Mouse (Mus musculus): ENCODE results near the gene Gprc5c. TPM values are rescaled to one million over a fixed set of nuclear protein-coding genes. Genes with fewer than 3 reads are reported as not detected.

Gprc5c gene
- polyA plus RNA-seq, 1 experiment from 2014 or later = 5.4 TPM

DNA sequence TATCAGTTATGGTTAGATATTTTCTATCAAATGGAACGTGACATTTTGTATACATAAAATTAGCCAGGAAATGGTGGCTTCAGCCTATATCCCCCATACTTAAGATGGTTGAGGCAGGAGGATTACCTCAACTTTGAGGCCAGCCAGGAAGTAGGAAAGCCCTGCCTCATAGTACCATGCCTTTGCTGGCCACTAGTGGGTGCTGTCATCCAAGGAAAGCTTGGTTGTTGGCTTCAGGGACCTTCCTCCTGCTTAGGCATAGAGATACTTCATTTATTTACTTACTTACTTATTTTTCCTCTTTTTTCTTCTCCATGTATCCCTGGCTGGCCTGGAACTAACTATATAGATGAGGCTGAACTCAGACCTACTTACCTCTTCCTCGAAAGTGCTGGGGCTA lies 7.7 kb downstream of the Gprc5c start:
- Histone ChIP-seq H3K27ac (ENCODE audit: low read length) (no peak overlapping the region), H3K9ac (ENCODE audit: low read depth, low read length) (no peak overlapping the region), H3K4me2 (ENCODE audit: low read length) (no peak overlapping the region), H3K4me3 (ENCODE audit: low read depth, low read length) (no peak overlapping the region), H3K9me3 (replicated peaks; ENCODE audit: control insufficient read depth, low read length, poor library complexity, severe bottlenecking) (no peaks in the 10 kb centered on the region), H3K27me3 (ENCODE audit: control insufficient read depth, insufficient read depth, low read depth, low read length) (peaks cover 11% of the 10 kb centered on the region), H3K36me3 (ENCODE audit: control insufficient read depth, insufficient read depth, low read length) (no peaks in the 10 kb centered on the region), H3K4me1 (ENCODE audit: control insufficient read depth, insufficient read depth, low read length) (no peaks in the 10 kb centered on the region)
- 91% methylated on average over 2 of the region's 2 CpGs for WGBS
- no peak for ATAC-seq

- no peak overlapping the region for H3K4me2 ChIP-seq (ENCODE audit: low read length)
- WGBS = 73% methylated on average over 2 of the region's 2 CpGs
- no peaks in the 10 kb centered on the region for H3K27me3 ChIP-seq (ENCODE audit: control insufficient read depth, insufficient read depth, low read depth, low read length)
- no peak for ATAC-seq
- H3K9ac ChIP-seq (ENCODE audit: low read depth, low read length) = no peak overlapping the region
- no peak overlapping the region for H3K27ac ChIP-seq (ENCODE audit: low read length)
- no peaks in the 10 kb centered on the region for H3K36me3 ChIP-seq (ENCODE audit: control insufficient read depth, insufficient read depth, low read length)
- H3K4me1 ChIP-seq (ENCODE audit: control insufficient read depth, insufficient read depth, low read length) = no peaks in the 10 kb centered on the region
- no peaks in the 10 kb centered on the region for H3K9me3 ChIP-seq (replicated peaks; ENCODE audit: control insufficient read depth, low read length, poor library complexity, severe bottlenecking)
- no peak overlapping the region for H3K4me3 ChIP-seq (ENCODE audit: low read depth, low read length)
Measured at GRCm38 (mm10) chr11:114861057-114861456, 10.1 kb downstream of the Gprc5c start.

GRCm38 (mm10) chr11:114862687-114863086 lies 11.7 kb downstream of the Gprc5c start:
- no peaks in the 10 kb centered on the region for H3K27me3 ChIP-seq (ENCODE audit: control insufficient read depth, insufficient read depth, low read depth, low read length)
- no peak for ATAC-seq
- no peaks in the 10 kb centered on the region for H3K4me1 ChIP-seq (ENCODE audit: control insufficient read depth, insufficient read depth, low read length)
- H3K36me3 ChIP-seq (ENCODE audit: control insufficient read depth, insufficient read depth, low read length) = no peaks in the 10 kb centered on the region
- no peaks in the 10 kb centered on the region for H3K9me3 ChIP-seq (replicated peaks; ENCODE audit: control insufficient read depth, low read length, poor library complexity, severe bottlenecking)
- no peak overlapping the region for H3K27ac ChIP-seq (ENCODE audit: low read length)
- no peak overlapping the region for H3K9ac ChIP-seq (ENCODE audit: low read depth, low read length)
- no peak overlapping the region for H3K4me2 ChIP-seq (ENCODE audit: low read length)
- no peak overlapping the region for H3K4me3 ChIP-seq (ENCODE audit: low read depth, low read length)
- WGBS = 91% methylated on average over 3 of the region's 3 CpGs

DNA sequence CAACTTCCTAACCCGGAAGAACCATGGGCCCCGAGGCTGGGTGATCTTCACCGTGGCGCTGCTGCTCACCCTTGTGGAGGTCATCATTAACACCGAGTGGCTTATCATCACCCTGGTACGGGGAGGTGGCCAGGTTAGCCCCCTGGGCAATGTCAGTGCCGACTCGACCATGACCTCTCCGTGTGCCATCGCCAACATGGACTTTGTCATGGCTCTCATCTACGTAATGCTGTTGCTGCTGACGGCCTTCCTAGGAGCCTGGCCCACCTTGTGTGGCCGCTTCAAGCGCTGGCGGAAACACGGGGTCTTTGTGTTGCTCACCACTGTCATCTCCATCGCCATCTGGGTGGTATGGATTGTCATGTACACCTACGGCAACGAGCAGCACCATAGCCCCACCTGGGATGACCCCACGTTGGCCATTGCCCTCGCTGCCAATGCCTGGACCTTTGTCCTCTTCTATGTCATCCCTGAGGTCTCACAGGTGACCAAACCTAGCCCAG lies 13.0 kb downstream of the Gprc5c start:
- Histone ChIP-seq H3K9me3 (replicated peaks; ENCODE audit: control insufficient read depth, low read length, poor library complexity, severe bottlenecking) (no peaks in the 10 kb centered on the region), H3K27me3 (ENCODE audit: control insufficient read depth, insufficient read depth, low read depth, low read length) (no peaks in the 10 kb centered on the region), H3K36me3 (ENCODE audit: control insufficient read depth, insufficient read depth, low read length) (no peaks in the 10 kb centered on the region), H3K4me1 (ENCODE audit: control insufficient read depth, insufficient read depth, low read length) (no peaks in the 10 kb centered on the region), H3K9ac (ENCODE audit: low read depth, low read length) (no peak overlapping the region), H3K27ac (ENCODE audit: low read length) (no peak overlapping the region), H3K4me3 (ENCODE audit: low read depth, low read length) (no peak overlapping the region), H3K4me2 (ENCODE audit: low read length) (no peak overlapping the region)
- 95% methylated on average over 21 of the region's 21 CpGs for WGBS
- ATAC-seq = no peak

DNA sequence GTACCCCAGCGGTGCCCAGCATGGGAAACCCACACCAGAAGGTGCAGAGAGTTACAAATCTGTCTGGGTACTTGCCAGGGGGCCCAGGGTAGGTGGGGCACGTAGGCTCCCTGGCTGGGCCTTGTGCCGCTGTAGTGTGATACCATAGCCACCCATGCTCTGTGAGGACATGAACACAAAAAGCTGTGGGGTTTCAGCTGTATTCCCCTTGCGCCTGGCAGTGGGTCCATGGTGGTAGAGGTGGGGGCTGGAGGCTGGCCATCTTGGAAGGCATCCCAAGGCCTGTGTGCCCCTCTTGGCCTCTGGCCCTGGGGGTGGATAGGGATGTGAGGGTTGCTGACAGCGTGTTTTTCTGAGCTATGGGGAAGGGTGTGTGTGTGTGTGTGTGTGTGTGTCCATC lies 15.0 kb downstream of the Gprc5c start:
- no peaks in the 10 kb centered on the region for H3K27me3 ChIP-seq (ENCODE audit: control insufficient read depth, insufficient read depth, low read depth, low read length)
- no peak overlapping the region for H3K4me3 ChIP-seq (ENCODE audit: low read depth, low read length)
- H3K36me3 ChIP-seq (ENCODE audit: control insufficient read depth, insufficient read depth, low read length) = no peaks in the 10 kb centered on the region
- H3K4me1 ChIP-seq (ENCODE audit: control insufficient read depth, insufficient read depth, low read length) = no peaks in the 10 kb centered on the region
- H3K9ac ChIP-seq (ENCODE audit: low read depth, low read length) = no peak overlapping the region
- H3K27ac ChIP-seq (ENCODE audit: low read length) = no peak overlapping the region
- no peaks in the 10 kb centered on the region for H3K9me3 ChIP-seq (replicated peaks; ENCODE audit: control insufficient read depth, low read length, poor library complexity, severe bottlenecking)
- no peak overlapping the region for H3K4me2 ChIP-seq (ENCODE audit: low read length)
- 76% methylated on average over 5 of the region's 5 CpGs for WGBS
- no peak for ATAC-seq

DNA sequence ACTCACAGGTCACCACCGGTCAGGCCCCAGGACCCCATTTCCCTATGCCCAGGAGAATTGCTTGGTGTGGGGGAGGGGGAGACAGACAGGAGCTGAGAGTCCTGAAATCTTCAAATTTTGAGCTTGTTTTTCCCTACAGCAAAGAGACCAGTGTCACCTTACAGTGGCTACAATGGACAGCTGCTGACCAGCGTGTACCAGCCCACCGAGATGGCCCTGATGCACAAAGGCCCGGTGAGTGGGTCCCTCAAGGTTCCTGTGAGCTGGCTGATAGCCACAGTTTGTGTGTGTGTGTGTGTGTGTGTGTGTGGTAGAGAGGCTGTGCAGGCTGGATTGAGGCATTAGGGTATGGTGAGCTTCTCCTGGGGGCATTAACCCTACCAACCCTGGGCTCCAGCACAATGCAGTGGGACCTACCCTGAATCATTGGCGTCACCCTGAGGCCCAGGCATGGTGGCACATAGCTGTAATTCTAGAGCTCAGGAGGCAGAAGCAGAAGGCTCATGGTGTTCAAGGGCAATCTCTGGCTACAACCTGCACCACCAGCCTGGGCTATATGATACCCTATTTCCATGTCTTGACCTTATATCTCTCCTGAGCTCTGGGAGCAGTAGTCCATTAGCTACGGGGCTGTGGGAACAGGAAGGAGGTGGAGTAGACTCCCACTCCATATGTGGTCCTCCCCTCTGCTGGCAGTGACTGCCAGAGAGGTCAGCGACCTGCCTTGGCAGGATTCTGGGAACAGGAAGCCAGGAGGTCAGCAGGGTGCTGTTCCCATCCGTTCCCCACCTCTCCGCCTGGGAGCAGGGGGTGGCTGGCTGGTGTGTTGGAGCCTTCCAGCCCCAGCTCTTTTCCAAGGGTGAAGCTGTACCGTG lies 15.8 kb downstream of the Gprc5c start:
- WGBS = 76% methylated on average over 10 of the region's 10 CpGs
- H3K9ac ChIP-seq (ENCODE audit: low read depth, low read length) = no peak overlapping the region
- no peaks in the 10 kb centered on the region for H3K27me3 ChIP-seq (ENCODE audit: control insufficient read depth, insufficient read depth, low read depth, low read length)
- no peak overlapping the region for H3K4me2 ChIP-seq (ENCODE audit: low read length)
- no peaks in the 10 kb centered on the region for H3K4me1 ChIP-seq (ENCODE audit: control insufficient read depth, insufficient read depth, low read length)
- H3K36me3 ChIP-seq (ENCODE audit: control insufficient read depth, insufficient read depth, low read length) = no peaks in the 10 kb centered on the region
- no peak overlapping the region for H3K27ac ChIP-seq (ENCODE audit: low read length)
- no peak for ATAC-seq
- H3K9me3 ChIP-seq (replicated peaks; ENCODE audit: control insufficient read depth, low read length, poor library complexity, severe bottlenecking) = no peaks in the 10 kb centered on the region
- no peak overlapping the region for H3K4me3 ChIP-seq (ENCODE audit: low read depth, low read length)

- H3K9me3 ChIP-seq (replicated peaks; ENCODE audit: control insufficient read depth, low read length, poor library complexity, severe bottlenecking) = no peaks in the 10 kb centered on the region
- no peaks in the 10 kb centered on the region for H3K4me1 ChIP-seq (ENCODE audit: control insufficient read depth, insufficient read depth, low read length)
- WGBS = 82% methylated on average over 11 of the region's 11 CpGs
- no peak overlapping the region for H3K9ac ChIP-seq (ENCODE audit: low read depth, low read length)
- H3K36me3 ChIP-seq (ENCODE audit: control insufficient read depth, insufficient read depth, low read length) = no peaks in the 10 kb centered on the region
- no peak for ATAC-seq
- H3K4me2 ChIP-seq (ENCODE audit: low read length) = no peak overlapping the region
- no peaks in the 10 kb centered on the region; the same call in 1 of the 2 replicates for H3K27me3 ChIP-seq (ENCODE audit: control insufficient read depth, insufficient read depth, low read depth, low read length)
- no peak overlapping the region for H3K27ac ChIP-seq (ENCODE audit: low read length)
- no peak overlapping the region for H3K4me3 ChIP-seq (ENCODE audit: low read depth, low read length)
Measured at GRCm38 (mm10) chr11:114867361-114868235, 16.6 kb downstream of the Gprc5c start.

DNA sequence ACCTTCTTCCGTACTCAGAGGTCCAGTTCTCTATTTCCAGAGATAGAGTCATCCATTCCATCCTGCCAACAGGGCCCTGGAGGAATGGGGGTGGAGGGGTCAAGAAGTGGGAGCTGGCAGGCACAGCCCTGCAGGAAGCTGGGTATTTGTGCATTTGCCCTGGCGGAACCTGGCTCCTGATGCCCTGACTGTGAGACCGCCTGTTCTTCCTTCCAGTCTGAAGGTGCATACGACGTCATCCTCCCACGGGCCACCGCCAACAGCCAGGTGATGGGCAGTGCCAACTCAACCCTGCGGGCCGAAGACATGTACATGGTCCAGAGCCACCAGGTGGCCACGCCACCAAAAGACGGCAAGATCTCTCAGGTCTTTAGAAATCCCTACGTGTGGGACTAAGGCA lies 17.3 kb downstream of the Gprc5c start:
- Histone ChIP-seq H3K4me2 (ENCODE audit: low read length) (no peak overlapping the region), H3K4me1 (ENCODE audit: control insufficient read depth, insufficient read depth, low read length) (peaks cover 3% of the 10 kb centered on the region; the same call in 1 of the 2 replicates), H3K27me3 (ENCODE audit: control insufficient read depth, insufficient read depth, low read depth, low read length) (no peaks in the 10 kb centered on the region; the same call in 1 of the 2 replicates), H3K36me3 (ENCODE audit: control insufficient read depth, insufficient read depth, low read length) (no peaks in the 10 kb centered on the region), H3K9ac (ENCODE audit: low read depth, low read length) (no peak overlapping the region), H3K9me3 (replicated peaks; ENCODE audit: control insufficient read depth, low read length, poor library complexity, severe bottlenecking) (no peaks in the 10 kb centered on the region), H3K4me3 (ENCODE audit: low read depth, low read length) (no peak overlapping the region), H3K27ac (ENCODE audit: low read length) (no peak overlapping the region)
- 95% methylated on average over 12 of the region's 12 CpGs for WGBS
- ATAC-seq = no peak
